Mouse (Mus musculus): ENCODE data around the gene Polrmt. TPM values are rescaled to one million over a fixed set of nuclear protein-coding genes. Genes with fewer than 3 reads are reported as not detected.
"Not testable (repeated sequence)": the region's sequence is repeated elsewhere in the genome, so short reads cannot be mapped to it uniquely, and the experiment has no call there.

Gene Polrmt
- total RNA-seq, 2 experiments from 2014 or later = 27.0 to 40.8 TPM

GRCm38 (mm10) chr10:79772320-79772719, 25.9 kb upstream of the Polrmt start:
- intact Hi-C loops (cut with DNase I) = no loop called here
- Histone ChIP-seq H3K4me3 (no peak overlapping the region), H3K27ac (no peak overlapping the region)
- DNase-seq = no peak
- 0 out of 2 replicates have a peak, but pooled peaks have one; percentile 6 for TF ChIP-seq CTCF (IDR thresholded peaks at IDR 0.05)

GRCm38 (mm10) chr10:79769329-79769728, 22.9 kb upstream of the Polrmt start:
- Histone ChIP-seq H3K27ac (no peak overlapping the region), H3K4me3 (no peak overlapping the region)
- TF ChIP-seq CTCF (IDR thresholded peaks at IDR 0.05) = no peak
- no peak for DNase-seq
- intact Hi-C loops (cut with DNase I) = no loop called here

GRCm38 (mm10) chr10:79768400-79768799, 22.0 kb upstream of the Polrmt start:
- peak; percentile 69 for DNase-seq
- intact Hi-C loops (cut with DNase I) = no loop called here
- no peak overlapping the region for H3K27ac ChIP-seq
- no peak overlapping the region for H3K4me3 ChIP-seq
- peak; percentile 80 for TF ChIP-seq CTCF (IDR thresholded peaks at IDR 0.05)

- no peak for TF ChIP-seq CTCF (IDR thresholded peaks at IDR 0.05)
- intact Hi-C loops (cut with DNase I) = loop anchor here (1.0 kb wide), 1 partner anchor 12 kb away; no protein-coding TSS in a partner anchor
- peak; percentile 94 for DNase-seq
- H3K27ac ChIP-seq = peak overlapping the region; percentile 97
- peak overlapping the region; percentile 99 for H3K4me3 ChIP-seq
Measured at GRCm38 (mm10) chr10:79767372-79768244, 21.2 kb upstream of the Polrmt start.

- peak within 1 kb of the TSS; percentile 97 for H3K27ac ChIP-seq
- TF ChIP-seq CTCF (IDR thresholded peaks at IDR 0.05) = no peak
- peak; percentile 99 for DNase-seq
- H3K4me3 ChIP-seq = peak within 1 kb of the TSS; percentile 99
- intact Hi-C loops (cut with DNase I) = loop anchor here (1.0 kb wide), 1 partner anchor 13 kb away; no protein-coding TSS in a partner anchor
Measured at GRCm38 (mm10) chr10:79766508-79767325, 20.3 kb upstream of the Polrmt start, which contains the start of gene Rnf126. Rnf126 (minus strand) TSS chr10:79766952.

GRCm38 (mm10) chr10:79766001-79766507, 19.7 kb upstream of the Polrmt start:
- H3K27ac ChIP-seq = peak overlapping the region; percentile 97
- no peak for TF ChIP-seq CTCF (IDR thresholded peaks at IDR 0.05)

GRCm38 (mm10) chr10:79765228-79765745, 18.9 kb upstream of the Polrmt start:
- Histone ChIP-seq H3K27ac (peak overlapping the region; percentile 97), H3K4me3 (peak overlapping the region; percentile 99)
- intact Hi-C loops (cut with DNase I) = no loop called here
- DNase-seq = no peak
- TF ChIP-seq CTCF (IDR thresholded peaks at IDR 0.05) = no peak

More at GRCm38 (mm10) chr10:79766001-79766507, 19.7 kb upstream of the Polrmt start:
- intact Hi-C loops (cut with DNase I) = no loop called here
- H3K4me3 ChIP-seq = peak overlapping the region; percentile 99
- DNase-seq = no peak

- no peak overlapping the region for H3K4me3 ChIP-seq
- H3K27ac ChIP-seq = peak overlapping the region; percentile 97
- intact Hi-C loops (cut with DNase I) = no loop called here
- no peak for TF ChIP-seq CTCF (IDR thresholded peaks at IDR 0.05)
- no peak for DNase-seq
Measured at GRCm38 (mm10) chr10:79764234-79764633, 17.9 kb upstream of the Polrmt start.

GRCm38 (mm10) chr10:79762875-79763274, 16.5 kb upstream of the Polrmt start:
- no peak for TF ChIP-seq CTCF (IDR thresholded peaks at IDR 0.05)
- peak overlapping the region; percentile 97 for H3K27ac ChIP-seq
- no peak overlapping the region for H3K4me3 ChIP-seq
- intact Hi-C loops (cut with DNase I) = no loop called here
- no peak for DNase-seq

- DNase-seq = no peak
- intact Hi-C loops (cut with DNase I) = no loop called here
- Histone ChIP-seq H3K4me3 (no peak overlapping the region), H3K27ac (no peak overlapping the region)
- no peak for TF ChIP-seq CTCF (IDR thresholded peaks at IDR 0.05)
Measured at GRCm38 (mm10) chr10:79760603-79761143, 14.3 kb upstream of the Polrmt start.

- intact Hi-C loops (cut with DNase I); H3K27ac ChIP-seq; DNase-seq; H3K4me3 ChIP-seq: not testable (repeated sequence)
Measured at GRCm38 (mm10) chr10:79759675-79760074, 13.3 kb upstream of the Polrmt start.

- intact Hi-C loops (cut with DNase I) = no loop called here
- no peak for DNase-seq
- H3K4me3 ChIP-seq = no peak overlapping the region
- TF ChIP-seq CTCF (IDR thresholded peaks at IDR 0.05) = no peak
- H3K27ac ChIP-seq = no peak overlapping the region
Measured at GRCm38 (mm10) chr10:79756660-79757059, 10.3 kb upstream of the Polrmt start.

All from gastrocnemius, adult 2 months (tissue).